Mouse (Mus musculus): ENCODE results near the gene Apobr. TPM values are rescaled to one million over a fixed set of nuclear protein-coding genes. Genes with fewer than 3 reads are reported as not detected.

Gene Apobr
- polyA plus RNA-seq (2012; ENCODE audit: insufficient read depth, low replicate concordance): 30.2 TPM in 1 of 2 replicates, not detected in the other

DNA sequence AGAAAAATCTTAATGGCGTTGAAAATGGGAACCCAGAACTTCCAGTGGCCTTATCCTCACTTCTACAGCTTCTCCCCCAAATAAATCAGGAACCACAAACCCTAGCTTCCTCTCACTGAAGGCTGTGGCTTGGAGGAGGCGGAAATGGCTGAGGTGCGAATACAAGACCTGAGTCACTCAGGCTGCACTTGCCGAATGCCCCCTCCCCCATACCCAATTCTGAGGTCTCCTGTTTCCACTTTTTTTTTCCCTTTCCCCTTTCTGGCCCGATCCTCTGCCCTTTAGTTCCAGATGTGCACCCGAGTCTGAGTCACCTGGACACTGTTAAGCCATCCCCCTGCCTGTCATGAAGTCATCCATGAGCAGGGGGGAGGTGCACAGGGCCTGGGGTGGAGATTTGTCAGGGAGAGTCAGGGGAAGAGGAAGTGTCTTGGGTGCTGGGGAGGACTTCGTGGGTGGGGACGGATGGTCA, at the start of gene Apobr:
TSS of gene Apobr (plus strand) at position 437 of the 472 bp plus-strand sequence.
- peaks cover 61% of the 10 kb centered on the region for H3K4me1 ChIP-seq

GRCm38 (mm10) chr7:126535766-126536165, 49.0 kb upstream of the Apobr start:
- TF ChIP-seq GATA1 (IDR thresholded peaks at IDR 0.05; ENCODE audit: borderline replicate concordance, low read length) (no peak), FLI1 (IDR thresholded peaks at IDR 0.05; ENCODE audit: low read length) (no peak)
- no peaks in the 10 kb centered on the region for H3K9me3 ChIP-seq
- H3K4me1 ChIP-seq: peaks cover 27% of the 10 kb centered on the region
- H3K27me3 ChIP-seq (replicated peaks): peaks cover 23% of the 10 kb centered on the region
- peak overlapping the region; percentile 91 for H3K4me3 ChIP-seq (replicated peaks)
- H3K36me3 ChIP-seq (replicated peaks; ENCODE audit: low read length): no peaks in the 10 kb centered on the region

More for the DNA sequence above, at the start of gene Apobr:
- H3K27me3 ChIP-seq (replicated peaks): peaks cover 45% of the 10 kb centered on the region
- no peak for TF ChIP-seq FLI1 (IDR thresholded peaks at IDR 0.05; ENCODE audit: low read length)
- no peak for TF ChIP-seq GATA1 (IDR thresholded peaks at IDR 0.05; ENCODE audit: borderline replicate concordance, low read length)
- H3K4me3 ChIP-seq (replicated peaks): peak within 1 kb of the TSS; percentile 94
- H3K36me3 ChIP-seq (replicated peaks; ENCODE audit: low read length): peaks cover 25% of the 10 kb centered on the region
- no peaks in the 10 kb centered on the region for H3K9me3 ChIP-seq

GRCm38 (mm10) chr7:126536466-126536865, 48.3 kb upstream of the Apobr start:
- H3K4me3 ChIP-seq (replicated peaks): peak overlapping the region; percentile 91
- H3K36me3 ChIP-seq (replicated peaks; ENCODE audit: low read length): no peaks in the 10 kb centered on the region
- peaks cover 27% of the 10 kb centered on the region for H3K4me1 ChIP-seq
- peaks cover 25% of the 10 kb centered on the region for H3K27me3 ChIP-seq (replicated peaks)
- H3K9me3 ChIP-seq: no peaks in the 10 kb centered on the region
- TF ChIP-seq GATA1 (IDR thresholded peaks at IDR 0.05; ENCODE audit: borderline replicate concordance, low read length) (no peak), FLI1 (IDR thresholded peaks at IDR 0.05; ENCODE audit: low read length) (no peak)

- TF ChIP-seq FLI1 (IDR thresholded peaks at IDR 0.05; ENCODE audit: low read length) (no peak), GATA1 (IDR thresholded peaks at IDR 0.05; ENCODE audit: borderline replicate concordance, low read length) (no peak)
- Histone ChIP-seq H3K9me3 (no peaks in the 10 kb centered on the region), H3K36me3 (replicated peaks; ENCODE audit: low read length) (peaks cover 5% of the 10 kb centered on the region), H3K4me1 (peaks cover 27% of the 10 kb centered on the region), H3K4me3 (replicated peaks) (no peak overlapping the region), H3K27me3 (replicated peaks) (peaks cover 25% of the 10 kb centered on the region)
Observed at GRCm38 (mm10) chr7:126537820-126538585, 46.7 kb upstream of the Apobr start.

GRCm38 (mm10) chr7:126541661-126542060, 43.1 kb upstream of the Apobr start:
- H3K9me3 ChIP-seq: no peaks in the 10 kb centered on the region
- no peak overlapping the region for H3K4me3 ChIP-seq (replicated peaks)
- H3K36me3 ChIP-seq (replicated peaks; ENCODE audit: low read length): peaks cover 41% of the 10 kb centered on the region
- peaks cover 14% of the 10 kb centered on the region for H3K27me3 ChIP-seq (replicated peaks)
- no peak for TF ChIP-seq GATA1 (IDR thresholded peaks at IDR 0.05; ENCODE audit: borderline replicate concordance, low read length)
- no peak for TF ChIP-seq FLI1 (IDR thresholded peaks at IDR 0.05; ENCODE audit: low read length)
- H3K4me1 ChIP-seq: peaks cover 14% of the 10 kb centered on the region; the same call in 1 of the 2 replicates

DNA sequence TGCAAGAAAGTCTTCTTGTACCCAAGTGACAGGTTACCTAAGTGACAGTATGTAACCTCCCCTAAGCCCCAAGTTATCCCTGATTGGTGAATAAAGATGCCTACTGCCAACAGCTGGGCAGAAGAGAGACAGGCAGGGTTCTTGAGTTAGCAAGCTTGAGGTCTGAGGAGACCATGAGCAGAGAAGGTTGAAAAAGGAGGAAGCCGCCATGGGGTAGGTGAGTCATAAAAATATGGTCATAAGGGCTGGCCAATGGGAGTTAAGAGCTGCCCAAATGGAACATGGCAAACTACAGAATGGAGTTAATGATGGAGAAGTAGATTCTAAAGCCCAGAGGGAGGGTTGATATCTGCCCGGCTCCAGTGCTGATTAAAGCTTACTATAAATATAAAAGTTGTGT, 39.1 kb upstream of the Apobr start:
- H3K4me1 ChIP-seq: peaks cover 12% of the 10 kb centered on the region
- H3K27me3 ChIP-seq (replicated peaks): peaks cover 3% of the 10 kb centered on the region
- no peaks in the 10 kb centered on the region for H3K9me3 ChIP-seq
- no peak for TF ChIP-seq GATA1 (IDR thresholded peaks at IDR 0.05; ENCODE audit: borderline replicate concordance, low read length)
- H3K4me3 ChIP-seq (replicated peaks): no peak overlapping the region
- peaks cover 80% of the 10 kb centered on the region for H3K36me3 ChIP-seq (replicated peaks; ENCODE audit: low read length)

DNA sequence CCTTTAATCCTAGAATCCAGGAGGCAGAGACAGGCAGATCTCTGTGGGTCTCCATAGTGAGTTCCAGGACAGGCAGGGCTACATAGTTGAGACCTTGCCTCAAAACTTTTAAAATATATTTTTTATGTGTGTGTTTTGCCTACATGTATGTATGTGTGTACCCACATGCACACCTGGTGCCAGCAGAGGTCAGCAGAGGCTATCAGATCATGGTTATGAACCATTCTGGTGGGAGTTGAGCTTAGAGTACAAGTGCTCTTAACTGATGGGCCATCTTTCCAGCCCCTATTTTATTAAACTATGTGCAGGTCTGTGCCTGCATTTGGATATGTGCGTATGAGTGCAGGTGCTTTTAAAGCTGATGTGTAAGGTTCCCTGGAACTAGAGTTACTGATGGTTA, 29.9 kb upstream of the Apobr start:
- Histone ChIP-seq H3K36me3 (replicated peaks; ENCODE audit: low read length) (peaks cover 99% of the 10 kb centered on the region), H3K4me3 (replicated peaks) (no peak overlapping the region)
- TF ChIP-seq FLI1 (IDR thresholded peaks at IDR 0.05; ENCODE audit: low read length): no peak
- no peak for TF ChIP-seq GATA1 (IDR thresholded peaks at IDR 0.05; ENCODE audit: borderline replicate concordance, low read length)

DNA sequence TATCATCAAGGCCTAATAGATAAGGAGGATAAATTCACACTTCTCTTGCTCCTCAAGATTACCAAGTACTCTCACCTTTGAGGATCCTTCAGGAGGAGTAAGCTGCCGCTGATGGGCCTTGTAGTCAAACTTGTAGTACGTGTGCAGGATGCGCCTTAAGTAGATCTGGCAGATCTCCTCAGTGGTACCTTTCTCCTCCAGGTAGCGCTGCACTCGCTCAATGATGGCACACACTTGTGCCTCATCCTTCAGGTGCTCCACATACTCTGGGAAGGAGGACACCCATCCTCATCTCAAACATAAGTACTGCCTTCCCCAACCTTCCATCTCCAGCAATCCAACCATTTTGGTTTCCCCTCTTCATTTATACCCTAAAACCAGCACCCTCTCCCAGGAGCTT, 28.1 kb upstream of the Apobr start:
- no peaks in the 10 kb centered on the region for H3K9me3 ChIP-seq
- no peak for TF ChIP-seq GATA1 (IDR thresholded peaks at IDR 0.05; ENCODE audit: borderline replicate concordance, low read length)
- TF ChIP-seq FLI1 (IDR thresholded peaks at IDR 0.05; ENCODE audit: low read length): no peak
- no peak overlapping the region for H3K4me3 ChIP-seq (replicated peaks)
- H3K36me3 ChIP-seq (replicated peaks; ENCODE audit: low read length): peaks cover 97% of the 10 kb centered on the region
- no peaks in the 10 kb centered on the region for H3K27me3 ChIP-seq (replicated peaks)
- H3K4me1 ChIP-seq: peaks cover 3% of the 10 kb centered on the region

More for the DNA sequence above, 29.9 kb upstream of the Apobr start:
- Histone ChIP-seq H3K4me1 (peaks cover 15% of the 10 kb centered on the region), H3K27me3 (replicated peaks) (no peaks in the 10 kb centered on the region), H3K9me3 (no peaks in the 10 kb centered on the region)

GRCm38 (mm10) chr7:126565693-126566092, 19.0 kb upstream of the Apobr start:
- Histone ChIP-seq H3K9me3 (no peaks in the 10 kb centered on the region), H3K4me3 (replicated peaks) (peak overlapping the region; percentile 98), H3K27me3 (replicated peaks) (no peaks in the 10 kb centered on the region), H3K4me1 (peaks cover 11% of the 10 kb centered on the region; the same call in 1 of the 2 replicates), H3K36me3 (replicated peaks; ENCODE audit: low read length) (peaks cover 40% of the 10 kb centered on the region)
- TF ChIP-seq GATA1 (IDR thresholded peaks at IDR 0.05; ENCODE audit: borderline replicate concordance, low read length) (no peak), FLI1 (IDR thresholded peaks at IDR 0.05; ENCODE audit: low read length) (no peak)

GRCm38 (mm10) chr7:126566094-126566765, 18.5 kb upstream of the Apobr start, which contains the start of gene Eif3c:
Gene Eif3c (minus strand): TSS chr7:126566411.
- H3K9me3 ChIP-seq: no peaks in the 10 kb centered on the region
- peak within 1 kb of the TSS; percentile 98 for H3K4me3 ChIP-seq (replicated peaks)
- peaks cover 35% of the 10 kb centered on the region for H3K36me3 ChIP-seq (replicated peaks; ENCODE audit: low read length)
- TF ChIP-seq FLI1 (IDR thresholded peaks at IDR 0.05; ENCODE audit: low read length) (peak; percentile 31; the same call in 1 of the 2 replicates), GATA1 (IDR thresholded peaks at IDR 0.05; ENCODE audit: borderline replicate concordance, low read length) (no peak)
- H3K4me1 ChIP-seq: peaks cover 11% of the 10 kb centered on the region; the same call in 1 of the 2 replicates
- H3K27me3 ChIP-seq (replicated peaks): no peaks in the 10 kb centered on the region
